Mouse (Mus musculus): ENCODE results near the gene Slc6a4. TPM values are rescaled to one million over a fixed set of nuclear protein-coding genes. Genes with fewer than 3 reads are reported as not detected.

Slc6a4 gene
- polyA plus RNA-seq, 2 experiments, result 1.6 to 2.4 TPM

- no peaks in the 10 kb centered on the region for H3K9me3 ChIP-seq (ENCODE audit: control insufficient read depth, low read length)
- no peak overlapping the region for H3K4me3 ChIP-seq (ENCODE audit: insufficient read depth in 1 of 2, low read depth in 2 of 2, low read length in 2 of 2)
- H3K4me1 ChIP-seq (replicated peaks; ENCODE audit: control insufficient read depth in 2 of 2, insufficient read depth in 2 of 2, low read length in 1 of 2), result peaks cover 0 to 3% of the 10 kb centered on the region in 2 experiments; a peak in 1 of 4 replicates
- H3K4me2 ChIP-seq (ENCODE audit: low read depth), result no peak overlapping the region
- ATAC-seq (ENCODE audit: insufficient read depth), result no peak
- H3K27me3 ChIP-seq (ENCODE audit: control insufficient read depth, insufficient read depth, low read length), result peaks cover 17% of the 10 kb centered on the region
- no peak overlapping the region for H3K9ac ChIP-seq (replicated peaks)
- no peak overlapping the region for H3K27ac ChIP-seq
- DNase-seq (ENCODE audit: low read depth in 3 of 3, low spot score in 3 of 3), result peak in 1 of 3 experiments; percentile 26
- 7% methylated on average over 4 of the region's 4 CpGs for WGBS (ENCODE audit: insufficient replicate concordance)
- peaks cover under 1% of the 10 kb centered on the region; the same call in 1 of the 2 replicates for H3K36me3 ChIP-seq (replicated peaks; ENCODE audit: control insufficient read depth, insufficient read depth, low read depth)
- TF ChIP-seq EP300 (IDR thresholded peaks at IDR 0.05; ENCODE audit: low read depth) (no peak), CTCF (IDR thresholded peaks at IDR 0.05; ENCODE audit: low read depth) (no peak)
These were observed 5.5 kb upstream of the Slc6a4 start for GRCm38 (mm10) chr11:76992886-76993285.

DNA sequence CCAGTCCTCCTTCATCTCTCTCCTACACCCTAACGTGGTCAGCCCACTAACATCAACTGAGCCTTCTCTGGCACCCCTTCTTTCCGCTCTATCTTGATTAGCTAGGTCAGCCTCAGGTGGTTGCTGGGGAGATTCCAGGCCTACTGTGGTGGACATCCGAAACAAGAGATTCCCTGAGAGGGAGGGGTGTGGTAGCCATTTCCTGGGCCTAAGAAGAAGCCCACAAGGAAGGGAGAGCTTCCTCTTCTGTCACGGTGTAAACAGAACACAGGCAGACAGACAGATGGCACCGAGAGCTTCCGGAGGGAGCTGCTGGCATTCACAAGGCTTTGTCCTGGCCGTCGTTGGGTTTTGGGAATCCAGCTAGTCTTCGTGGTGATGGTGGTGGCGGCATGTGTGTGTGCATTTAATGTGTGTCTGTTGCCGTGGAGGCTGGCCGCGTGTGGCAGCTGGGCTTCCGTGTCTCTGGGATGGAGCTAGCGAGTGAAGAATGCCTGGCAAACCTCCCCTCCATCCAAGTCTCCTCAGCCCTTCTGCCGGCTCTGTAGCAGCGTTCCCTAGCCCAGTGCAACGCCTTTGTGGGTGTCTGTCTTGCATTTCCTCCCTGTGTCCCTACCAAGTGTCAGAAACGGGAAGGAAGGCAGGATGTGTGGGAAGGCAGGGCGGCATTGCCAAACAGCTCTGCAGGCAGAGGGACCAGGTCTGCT is 2.3 kb upstream of the Slc6a4 start:
- Histone ChIP-seq H3K27ac (no peak overlapping the region), H3K4me2 (ENCODE audit: low read depth) (no peak overlapping the region), H3K4me3 (ENCODE audit: insufficient read depth in 1 of 2, low read depth in 2 of 2, low read length in 2 of 2) (no peak overlapping the region), H3K36me3 (replicated peaks; ENCODE audit: control insufficient read depth, insufficient read depth, low read depth) (no peaks in the 10 kb centered on the region), H3K27me3 (ENCODE audit: control insufficient read depth, insufficient read depth, low read length) (peaks cover 45% of the 10 kb centered on the region), H3K9ac (replicated peaks) (no peak overlapping the region), H3K9me3 (ENCODE audit: control insufficient read depth, low read length) (no peaks in the 10 kb centered on the region), H3K4me1 (replicated peaks; ENCODE audit: control insufficient read depth in 2 of 2, insufficient read depth in 2 of 2, low read length in 1 of 2) (peaks cover 0 to 5% of the 10 kb centered on the region in 2 experiments; a peak in 1 of 4 replicates)
- TF ChIP-seq CTCF (IDR thresholded peaks at IDR 0.05; ENCODE audit: low read depth) (no peak), EP300 (IDR thresholded peaks at IDR 0.05; ENCODE audit: low read depth) (no peak)
- DNase-seq (ENCODE audit: low read depth in 3 of 3, low spot score in 3 of 3) (no peak), ATAC-seq (ENCODE audit: insufficient read depth) (no peak)
- 22% methylated on average over 20 of the region's 20 CpGs for WGBS (ENCODE audit: insufficient replicate concordance)

- peak; percentile 50 for ATAC-seq (ENCODE audit: insufficient read depth)
- no peak for TF ChIP-seq EP300 (IDR thresholded peaks at IDR 0.05; ENCODE audit: low read depth)
- TF ChIP-seq CTCF (IDR thresholded peaks at IDR 0.05; ENCODE audit: low read depth), result peak; percentile 88
- Histone ChIP-seq H3K36me3 (replicated peaks; ENCODE audit: control insufficient read depth, insufficient read depth, low read depth) (no peaks in the 10 kb centered on the region), H3K9me3 (ENCODE audit: control insufficient read depth, low read length) (no peaks in the 10 kb centered on the region), H3K4me2 (ENCODE audit: low read depth) (peak overlapping the region; percentile 62), H3K9ac (replicated peaks) (no peak overlapping the region), H3K4me3 (ENCODE audit: insufficient read depth in 1 of 2, low read depth in 2 of 2, low read length in 2 of 2) (peak overlapping the region in 1 of 2 experiments; percentile 43; a peak in 3 of 4 replicates), H3K27me3 (ENCODE audit: control insufficient read depth, insufficient read depth, low read length) (peaks cover 45% of the 10 kb centered on the region), H3K27ac (no peak overlapping the region), H3K4me1 (replicated peaks; ENCODE audit: control insufficient read depth in 2 of 2, insufficient read depth in 2 of 2, low read length in 1 of 2) (peaks cover 0 to 3% of the 10 kb centered on the region in 2 experiments; a peak in 1 of 4 replicates)
- peak in 2 of 3 experiments; percentile 26 to 38 for DNase-seq (ENCODE audit: low read depth in 3 of 3, low spot score in 3 of 3)
- WGBS (ENCODE audit: insufficient replicate concordance), result 0% methylated on average over 21 of the region's 21 CpGs
These were observed 1.1 kb upstream of the Slc6a4 start for GRCm38 (mm10) chr11:76997305-76997704.

DNA sequence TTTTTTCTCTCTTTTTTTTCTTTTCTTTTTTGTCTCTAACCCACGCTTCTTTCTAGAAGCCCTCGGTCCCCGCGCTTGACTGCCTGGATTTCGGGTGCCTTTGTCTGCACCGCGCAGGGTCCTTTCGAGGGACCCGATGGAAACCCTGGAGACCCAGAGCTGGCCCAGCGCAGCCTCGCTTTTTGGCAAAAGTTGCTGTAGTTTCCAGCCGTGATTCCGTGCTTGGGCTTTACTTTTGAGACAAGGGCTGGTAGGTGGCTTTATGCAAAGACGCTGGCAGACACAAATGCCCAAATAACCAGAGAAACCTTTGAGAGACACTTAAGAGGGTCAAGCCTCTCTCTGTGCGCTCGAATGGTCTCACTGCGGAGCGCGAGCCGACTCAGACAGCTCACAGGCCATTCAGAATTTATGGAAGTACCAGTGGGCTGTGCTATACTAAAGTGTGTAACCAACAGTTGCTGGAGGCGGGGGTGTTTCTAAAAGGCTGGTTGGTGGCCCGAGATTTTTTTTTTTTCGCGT is 363 bp downstream of the Slc6a4 start:
- Histone ChIP-seq H3K4me3 (ENCODE audit: insufficient read depth in 1 of 2, low read depth in 2 of 2, low read length in 2 of 2) (peak overlapping the region in 1 of 2 experiments; percentile 36; a peak in 2 of 4 replicates), H3K9ac (replicated peaks) (no peak overlapping the region)
- DNase-seq (ENCODE audit: low read depth in 3 of 3, low spot score in 3 of 3), result no peak

DNA sequence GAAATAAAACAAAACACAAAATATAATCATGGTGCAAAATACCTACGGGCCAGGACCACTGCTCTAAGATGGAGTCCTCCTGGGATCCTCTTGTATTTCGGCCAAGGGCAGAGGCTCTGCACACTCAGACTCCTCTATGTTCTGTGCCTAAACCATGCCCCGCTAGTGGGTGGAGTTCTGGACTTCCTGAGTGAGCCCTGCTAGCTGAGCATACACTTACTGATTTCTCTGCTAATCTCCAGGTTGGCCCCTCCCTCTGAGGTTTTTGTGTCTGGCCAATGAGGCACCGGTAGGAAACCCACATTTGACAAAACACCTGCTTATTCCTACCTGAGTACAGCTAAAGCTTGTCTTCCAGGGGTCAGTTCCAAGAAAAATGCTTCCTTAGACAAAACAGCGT is 2.3 kb downstream of the Slc6a4 start:
- H3K9me3 ChIP-seq (ENCODE audit: control insufficient read depth, low read length), result no peaks in the 10 kb centered on the region
- no peak overlapping the region for H3K4me3 ChIP-seq (ENCODE audit: insufficient read depth in 1 of 2, low read depth in 2 of 2, low read length in 2 of 2)
- H3K36me3 ChIP-seq (replicated peaks; ENCODE audit: control insufficient read depth, insufficient read depth, low read depth), result no peaks in the 10 kb centered on the region
- no peak for DNase-seq (ENCODE audit: low read depth in 3 of 3, low spot score in 3 of 3)
- H3K27ac ChIP-seq, result no peak overlapping the region
- H3K4me2 ChIP-seq (ENCODE audit: low read depth), result no peak overlapping the region
- H3K9ac ChIP-seq (replicated peaks), result no peak overlapping the region
- TF ChIP-seq EP300 (IDR thresholded peaks at IDR 0.05; ENCODE audit: low read depth), result no peak
- TF ChIP-seq CTCF (IDR thresholded peaks at IDR 0.05; ENCODE audit: low read depth), result no peak
- ATAC-seq (ENCODE audit: insufficient read depth), result no peak
- WGBS (ENCODE audit: insufficient replicate concordance), result 28% methylated on average over 5 of the region's 5 CpGs
- H3K27me3 ChIP-seq (ENCODE audit: control insufficient read depth, insufficient read depth, low read length), result peaks cover 45% of the 10 kb centered on the region
- peaks cover 0 to 3% of the 10 kb centered on the region in 2 experiments; a peak in 1 of 4 replicates for H3K4me1 ChIP-seq (replicated peaks; ENCODE audit: control insufficient read depth in 2 of 2, insufficient read depth in 2 of 2, low read length in 1 of 2)

More for the DNA sequence above, 363 bp downstream of the Slc6a4 start:
- Histone ChIP-seq H3K4me1 (replicated peaks; ENCODE audit: control insufficient read depth in 2 of 2, insufficient read depth in 2 of 2, low read length in 1 of 2) (peaks cover 0 to 3% of the 10 kb centered on the region in 2 experiments; a peak in 1 of 4 replicates), H3K27ac (no peak overlapping the region), H3K9me3 (ENCODE audit: control insufficient read depth, low read length) (no peaks in the 10 kb centered on the region), H3K4me2 (ENCODE audit: low read depth) (peak overlapping the region; percentile 62), H3K27me3 (ENCODE audit: control insufficient read depth, insufficient read depth, low read length) (peaks cover 45% of the 10 kb centered on the region), H3K36me3 (replicated peaks; ENCODE audit: control insufficient read depth, insufficient read depth, low read depth) (no peaks in the 10 kb centered on the region)
- TF ChIP-seq CTCF (IDR thresholded peaks at IDR 0.05; ENCODE audit: low read depth), result no peak
- no peak for TF ChIP-seq EP300 (IDR thresholded peaks at IDR 0.05; ENCODE audit: low read depth)
- no peak for ATAC-seq (ENCODE audit: insufficient read depth)
- WGBS (ENCODE audit: insufficient replicate concordance), result 13% methylated on average over 24 of the region's 24 CpGs
